Mouse (Mus musculus): ENCODE data around the gene Galk1.

Galk1 gene

DNA sequence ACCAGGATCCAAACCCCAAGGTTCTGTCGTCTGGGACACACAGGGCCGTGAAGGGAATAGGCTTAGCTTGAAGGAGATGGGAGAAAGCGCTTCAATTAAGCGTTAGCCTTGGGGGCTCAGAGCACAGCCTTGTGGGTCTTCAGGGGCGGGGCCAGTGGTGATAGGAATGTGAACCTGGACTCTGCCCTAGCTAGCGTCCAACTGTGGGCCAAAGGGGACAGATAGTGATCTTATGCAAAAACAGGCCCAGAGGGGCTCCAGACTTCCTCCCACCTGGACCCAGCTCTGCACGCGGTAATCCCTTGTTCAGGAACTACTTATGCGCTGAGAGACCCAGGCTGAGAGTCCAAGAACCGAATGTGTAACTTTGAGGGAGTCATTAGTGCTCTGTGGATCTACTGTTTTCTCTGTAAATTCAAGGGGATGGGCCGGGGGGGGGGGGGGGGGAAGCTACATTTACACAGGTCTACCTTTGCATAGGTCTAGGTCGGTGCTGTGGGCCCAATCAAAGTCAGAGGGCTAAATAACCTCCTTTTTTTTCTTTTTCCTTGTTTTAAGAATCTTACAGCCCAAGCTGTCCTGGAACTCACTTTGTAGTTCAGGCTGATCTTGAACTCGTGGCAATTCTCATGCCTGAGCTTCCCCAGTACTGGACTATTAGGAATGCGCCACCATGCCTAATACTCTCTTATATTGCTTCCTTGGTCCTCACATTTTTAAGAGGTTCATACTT lies 824 bp downstream of the Galk1 start:
- DNase-seq (ENCODE audit: low spot score in 2 of 2), result no peak

DNA sequence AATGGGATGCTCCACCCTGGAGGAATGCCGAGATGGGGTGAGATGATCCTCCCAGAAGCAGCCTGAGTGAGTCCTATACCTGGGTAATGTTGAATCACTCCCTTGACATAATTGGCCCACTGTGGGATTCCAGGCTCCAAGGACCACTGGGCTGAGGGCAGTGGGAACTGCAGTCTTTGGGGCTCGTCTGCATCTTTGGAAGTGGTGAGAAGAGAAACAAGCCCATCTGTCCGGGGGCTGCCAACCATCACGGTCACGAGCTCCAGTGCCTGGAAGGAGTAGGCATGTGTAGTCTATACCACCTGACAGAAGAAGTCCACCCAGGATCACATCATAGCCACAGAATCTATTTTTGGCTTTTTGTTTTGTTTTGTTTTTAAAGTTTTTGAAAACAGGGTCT lies 1.6 kb downstream of the Galk1 start:
- no peak for DNase-seq (ENCODE audit: low spot score in 2 of 2)

DNA sequence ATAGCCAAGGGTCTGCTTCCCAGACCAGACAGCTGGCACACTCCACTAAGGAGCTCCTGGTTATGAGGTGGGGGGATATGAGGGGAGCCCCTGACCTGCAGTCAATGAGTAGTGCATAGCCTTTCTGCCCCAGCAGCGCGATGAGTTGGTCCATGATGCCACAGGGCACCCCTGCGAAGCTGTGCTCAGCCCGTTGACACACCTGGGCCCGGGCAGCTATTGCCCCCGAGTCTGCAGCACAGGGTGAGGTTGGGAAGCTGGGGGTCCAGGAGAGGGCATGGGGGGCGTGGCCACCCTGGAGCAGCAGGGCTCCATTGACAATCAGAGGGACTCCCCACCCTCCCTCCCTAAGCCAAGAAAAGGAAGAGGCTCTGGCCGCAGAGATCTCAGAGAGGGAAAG lies 2.4 kb downstream of the Galk1 start:
- no peak for DNase-seq (ENCODE audit: low spot score in 2 of 2)

DNA sequence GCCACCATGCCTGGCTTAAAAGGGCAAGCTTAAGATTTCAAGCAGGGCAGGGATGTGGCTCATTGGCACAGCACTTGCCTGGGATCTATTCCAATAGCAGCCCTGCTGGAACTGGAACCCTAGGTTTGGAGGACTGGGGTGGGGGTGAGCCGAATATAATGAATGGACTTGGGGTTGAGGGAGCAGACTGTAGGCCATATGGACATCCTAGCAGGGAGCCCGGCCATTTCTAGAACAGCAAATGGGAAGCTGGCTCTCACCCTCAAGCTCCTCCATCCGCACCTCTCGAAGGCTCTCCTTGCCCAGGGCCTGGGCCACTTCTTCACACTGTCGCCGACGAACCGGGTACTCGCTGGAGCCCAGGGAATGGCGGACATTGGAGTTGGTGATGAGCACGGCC lies 2.9 kb downstream of the Galk1 start:
- DNase-seq (ENCODE audit: low spot score in 2 of 2), result no peak

DNA sequence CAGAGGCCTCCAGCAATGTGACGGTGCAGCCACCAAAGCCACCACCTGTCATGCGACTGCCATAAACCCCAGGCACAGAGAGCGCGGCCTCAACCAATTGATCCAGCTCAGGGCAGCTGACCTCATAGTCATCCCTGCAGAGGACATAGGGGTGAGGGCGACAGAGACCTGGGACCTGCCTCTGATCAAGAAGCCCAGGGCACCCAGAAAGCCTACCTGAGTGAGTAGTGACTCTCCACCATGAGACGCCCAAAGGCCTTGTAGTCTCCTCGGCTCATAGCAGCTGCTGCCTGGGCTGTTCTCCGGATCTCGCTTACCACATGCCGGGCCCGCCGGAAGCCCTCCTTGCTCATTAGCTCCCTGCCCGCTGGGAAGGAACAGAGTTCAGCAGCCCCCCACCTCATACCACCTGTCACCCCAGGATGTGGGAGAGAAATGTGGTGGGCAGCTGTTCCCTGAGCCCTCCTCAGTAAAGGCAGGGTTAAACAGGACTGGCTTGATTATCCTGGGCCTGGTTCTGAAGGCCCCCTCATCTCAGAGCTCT lies 3.6 kb downstream of the Galk1 start:
- DNase-seq (ENCODE audit: low spot score in 2 of 2), result no peak

DNA sequence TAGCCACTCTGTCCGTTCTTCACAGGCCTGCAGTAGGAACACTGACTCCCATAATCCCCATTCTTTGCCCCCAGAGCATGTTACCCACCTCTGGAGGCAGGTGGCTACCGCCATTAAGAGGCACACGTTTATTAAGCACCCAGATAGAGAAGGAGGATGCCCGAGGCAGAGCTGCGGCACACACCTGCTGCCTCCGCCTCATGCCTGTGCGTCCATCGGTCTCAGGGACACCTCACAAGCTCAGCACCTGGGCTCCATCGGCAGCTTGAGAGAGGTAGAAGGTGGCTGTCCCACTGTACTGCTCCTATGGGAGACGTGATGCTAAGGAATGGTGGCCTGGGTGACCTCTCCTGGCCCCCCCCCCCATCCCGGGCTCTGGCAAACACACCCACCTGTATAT lies 4.1 kb downstream of the Galk1 start:
- DNase-seq (ENCODE audit: low spot score in 2 of 2), result no peak

DNA sequence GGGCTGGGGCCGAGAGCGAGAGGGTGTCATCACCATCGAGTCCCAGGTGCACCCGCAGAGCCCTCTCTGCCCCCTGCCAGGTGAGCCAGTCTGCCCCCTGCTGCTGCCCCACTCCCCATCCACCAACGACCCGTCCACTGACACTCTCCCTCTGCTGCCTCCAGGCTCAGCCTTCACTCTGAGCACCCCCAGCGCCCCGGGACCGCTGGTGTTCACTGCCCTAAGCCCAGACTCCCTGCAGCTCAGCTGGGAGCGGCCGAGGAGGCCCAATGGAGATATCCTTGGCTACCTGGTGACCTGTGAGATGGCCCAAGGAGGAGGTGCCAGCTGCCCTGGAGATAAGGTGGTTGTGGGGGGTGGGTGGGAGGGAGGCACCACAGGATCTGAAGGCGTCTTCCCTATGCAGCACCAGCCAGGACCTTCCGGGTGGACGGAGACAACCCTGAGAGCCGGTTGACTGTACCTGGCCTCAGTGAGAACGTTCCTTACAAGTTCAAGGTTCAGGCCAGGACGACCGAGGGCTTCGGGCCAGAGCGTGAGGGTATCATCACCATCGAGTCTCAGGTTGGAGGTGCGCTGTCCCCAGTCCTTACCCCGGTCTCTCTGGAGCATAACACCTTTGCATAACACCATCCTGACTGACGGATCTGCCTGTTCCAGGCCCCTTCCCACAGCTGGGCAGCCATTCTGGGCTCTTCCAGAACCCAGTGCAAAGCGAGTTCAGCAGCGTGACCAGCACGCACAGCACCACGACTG lies 5.2 kb downstream of the Galk1 start:
- DNase-seq (ENCODE audit: low spot score in 2 of 2), result no peak

DNA sequence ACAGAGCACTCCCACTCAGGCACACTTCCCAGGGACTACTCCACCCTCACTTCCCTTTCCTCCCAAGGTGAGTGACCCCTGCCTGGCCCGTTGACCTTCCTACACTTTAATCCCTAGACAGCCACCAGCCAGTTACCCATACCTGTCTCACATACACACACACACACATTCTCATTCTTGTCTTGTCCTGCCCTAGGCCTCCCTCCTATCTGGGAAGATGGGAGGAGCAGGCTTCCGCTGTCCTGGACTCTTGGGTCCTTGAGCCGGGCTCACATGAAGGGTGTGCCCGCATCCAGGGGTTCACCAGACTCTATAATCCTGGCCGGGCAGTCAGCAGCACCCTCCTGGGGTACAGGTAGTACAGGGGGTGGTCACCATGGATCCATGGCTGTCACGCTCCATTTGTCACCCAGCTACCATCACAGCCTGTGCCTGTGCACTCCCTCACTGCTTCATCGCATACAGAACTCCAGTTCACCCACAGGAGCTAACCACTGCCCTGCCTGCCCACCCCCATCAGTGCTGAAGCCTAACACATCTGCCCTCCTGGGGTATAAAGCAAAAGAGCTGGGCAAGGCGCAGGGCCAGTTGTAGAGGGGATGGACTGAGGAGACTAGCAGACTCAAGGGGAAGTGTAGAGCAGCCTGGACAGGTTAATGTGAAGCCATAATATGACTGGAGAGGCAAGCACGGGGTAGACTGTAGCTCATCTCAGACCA lies 6.7 kb downstream of the Galk1 start:
- no peak for DNase-seq (ENCODE audit: low spot score in 2 of 2)

DNA sequence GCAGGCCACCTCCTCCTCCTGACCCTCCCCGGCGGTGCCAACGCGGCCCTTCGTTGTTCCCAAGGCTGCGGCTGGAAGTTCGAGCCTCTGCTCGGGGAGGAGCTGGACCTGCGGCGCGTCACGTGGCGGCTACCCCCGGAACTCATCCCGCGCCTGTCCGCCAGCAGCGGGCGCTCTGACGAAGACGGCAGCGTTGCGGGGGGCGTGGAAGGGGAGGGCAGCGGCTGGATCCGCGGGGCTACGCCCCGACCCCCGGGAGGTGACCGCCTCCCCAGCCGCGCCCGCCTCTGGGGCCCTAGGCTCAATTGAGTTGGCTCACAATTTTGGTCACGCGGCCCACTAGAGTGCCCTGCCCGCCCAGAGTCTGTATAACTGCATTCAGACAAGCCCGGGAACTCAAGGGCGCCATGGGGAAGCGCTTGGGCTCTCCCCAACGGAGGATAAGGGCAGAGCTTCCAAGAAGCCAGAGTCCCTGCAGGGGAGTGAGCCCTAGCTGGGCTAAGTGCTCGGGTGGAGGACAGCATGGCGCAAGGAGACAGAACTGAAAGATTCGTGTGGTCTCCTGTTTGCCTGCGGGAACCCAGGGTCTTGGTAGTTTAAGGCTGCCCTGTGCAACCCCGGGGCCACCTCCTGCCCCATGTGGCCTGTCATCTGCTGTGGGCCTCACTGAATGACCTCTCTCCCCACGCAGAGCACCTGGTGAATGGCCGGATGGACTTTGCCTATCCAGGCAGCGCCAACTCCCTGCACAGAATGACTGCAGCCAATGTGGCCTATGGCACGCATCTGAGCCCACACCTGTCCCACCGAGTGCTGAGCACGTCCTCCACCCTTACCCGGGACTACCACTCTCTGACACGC lies 7.4 kb downstream of the Galk1 start:
- DNase-seq (ENCODE audit: low spot score in 2 of 2), result peak; percentile 82 to 86

DNA sequence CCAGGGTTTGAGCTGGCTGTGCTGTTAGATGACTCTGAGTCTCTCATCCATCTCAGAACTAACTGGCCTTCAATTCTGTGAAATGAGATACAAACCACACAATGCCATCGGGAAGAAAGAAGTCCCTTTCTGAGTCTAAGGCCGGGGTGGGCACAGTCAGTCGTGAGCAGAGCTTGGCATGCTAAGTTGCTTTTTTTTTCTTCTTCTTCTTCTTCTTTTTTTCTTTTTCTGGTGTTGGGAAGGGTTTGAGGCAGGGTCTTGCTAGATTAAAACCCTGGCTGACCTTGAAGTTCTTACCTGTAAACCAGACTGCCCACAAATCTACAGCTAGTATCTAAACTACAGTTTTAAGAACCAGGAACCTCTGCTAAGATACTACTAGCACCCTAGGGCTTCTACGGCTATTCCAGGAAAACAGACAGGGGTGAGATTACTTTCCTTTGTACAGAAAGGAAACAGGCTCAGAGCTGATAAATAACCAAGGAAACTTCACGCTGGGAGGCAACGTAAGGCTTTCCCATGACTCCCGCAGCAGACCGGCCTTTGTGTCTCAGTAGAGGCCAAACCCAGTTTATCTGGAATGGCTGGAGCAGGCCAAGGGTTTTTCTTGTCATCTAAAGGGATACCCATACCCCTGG lies 8.2 kb downstream of the Galk1 start:
- DNase-seq (ENCODE audit: low spot score in 2 of 2), result no peak

DNA sequence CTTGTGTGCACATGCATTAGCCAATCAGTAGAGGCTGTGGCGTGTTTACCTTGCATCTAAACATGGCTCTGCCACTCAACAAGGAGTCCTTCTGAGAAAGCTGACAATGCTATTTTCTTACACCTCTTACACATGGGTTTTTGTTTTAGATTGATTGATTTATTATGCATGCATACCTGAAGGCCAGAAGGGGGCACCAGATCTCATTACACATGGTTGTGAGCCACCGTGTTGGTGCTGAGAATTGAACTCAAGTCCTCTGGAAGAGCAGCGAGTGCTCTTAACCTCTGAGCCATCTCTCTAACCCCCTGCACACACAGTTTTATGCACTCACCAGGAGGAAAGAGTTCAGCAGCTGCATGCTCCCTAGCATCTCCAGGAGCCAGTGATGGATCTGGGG lies 9.6 kb downstream of the Galk1 start:
- DNase-seq (ENCODE audit: low spot score in 2 of 2), result no peak

DNA sequence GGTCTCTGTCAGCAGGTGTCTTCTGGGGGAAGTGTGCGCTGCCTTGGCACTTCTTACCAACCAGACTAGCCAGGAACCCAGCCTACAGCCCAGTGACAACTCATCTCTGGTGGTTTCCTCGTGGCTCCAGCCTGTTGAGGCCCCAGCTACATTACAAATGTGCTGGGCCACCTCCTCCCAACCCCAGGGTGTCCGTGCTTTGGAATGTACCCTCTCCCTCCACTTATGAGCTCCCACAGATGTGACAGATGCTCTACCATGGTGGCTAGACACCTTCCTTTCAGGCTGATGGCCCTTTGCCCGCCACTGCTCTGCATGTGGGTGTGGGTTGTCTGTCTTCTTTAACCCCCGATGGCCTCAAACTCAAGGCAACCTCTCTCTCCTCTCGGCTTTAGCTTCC lies 10.8 kb downstream of the Galk1 start:
- DNase-seq (ENCODE audit: low spot score in 2 of 2), result no peak

DNA sequence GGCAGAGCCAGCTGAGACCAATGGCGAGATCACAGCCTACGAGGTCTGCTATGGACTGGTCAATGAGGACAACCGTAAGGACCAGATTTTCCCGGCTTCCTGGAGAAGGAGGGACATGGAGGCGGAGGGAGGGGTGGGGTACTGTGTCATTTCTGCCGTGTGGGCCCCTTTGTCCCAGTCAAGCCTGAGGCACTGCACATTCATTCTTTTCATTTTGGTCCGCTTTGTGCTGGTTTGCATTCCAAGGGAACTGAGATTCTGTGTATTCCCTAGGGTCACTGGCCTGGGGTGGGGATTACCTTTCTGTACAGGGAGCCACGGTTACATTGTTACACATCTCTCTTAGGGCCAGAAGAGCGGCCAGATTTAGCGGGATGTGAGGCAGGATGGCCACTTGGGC lies 11.9 kb downstream of the Galk1 start:
- no peak for DNase-seq (ENCODE audit: low spot score in 2 of 2)

DNA sequence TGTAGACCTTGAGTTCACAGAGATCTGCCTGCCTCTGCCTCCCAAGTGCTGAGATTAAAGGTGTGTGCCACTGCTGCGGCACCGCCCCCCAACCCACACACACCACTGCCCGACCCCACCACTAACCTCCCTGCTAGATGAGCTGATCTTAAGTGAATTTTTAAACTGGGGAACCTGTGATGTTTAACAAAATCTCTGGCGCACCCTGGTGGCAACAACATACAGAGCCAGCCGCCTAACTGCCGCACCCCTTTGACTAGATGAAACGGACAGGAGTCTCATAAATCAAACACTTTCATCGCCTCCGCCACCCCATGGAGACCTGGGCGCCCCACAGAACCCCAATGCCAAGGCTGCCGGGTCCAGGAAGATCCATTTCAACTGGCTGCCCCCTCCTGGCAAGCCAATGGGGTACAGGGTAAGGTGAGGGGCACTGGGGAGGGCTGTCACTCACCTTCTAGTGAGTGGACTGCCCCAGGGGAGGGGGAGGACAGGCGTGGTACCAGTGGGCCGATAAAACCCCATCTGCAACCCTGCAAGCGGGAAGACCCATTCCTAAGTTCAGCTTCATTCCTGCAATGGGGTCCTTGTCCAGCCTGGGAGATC lies 12.9 kb downstream of the Galk1 start:
- no peak for DNase-seq (ENCODE audit: low spot score in 2 of 2)

DNA sequence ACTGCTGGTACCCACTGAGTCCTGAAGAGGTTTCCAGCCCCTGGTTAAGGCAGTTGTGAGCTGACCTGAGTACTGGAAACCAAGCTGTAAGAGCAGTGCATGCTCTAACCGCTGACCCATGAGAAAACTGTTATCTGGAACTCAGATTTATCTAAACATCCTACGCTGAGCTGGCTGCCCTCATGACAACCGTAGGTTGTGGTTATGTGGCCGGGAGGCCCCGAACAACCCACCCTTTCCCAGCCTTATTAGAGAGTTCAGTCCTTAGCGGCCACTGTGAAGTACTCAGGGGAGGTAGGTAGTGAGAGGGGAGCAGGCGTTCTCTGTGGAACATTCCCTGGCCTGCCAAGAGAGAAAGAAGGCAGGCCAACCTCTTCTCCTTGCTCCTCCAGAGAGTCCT lies 13.5 kb downstream of the Galk1 start:
- no peak for DNase-seq (ENCODE audit: low spot score in 2 of 2)

DNA sequence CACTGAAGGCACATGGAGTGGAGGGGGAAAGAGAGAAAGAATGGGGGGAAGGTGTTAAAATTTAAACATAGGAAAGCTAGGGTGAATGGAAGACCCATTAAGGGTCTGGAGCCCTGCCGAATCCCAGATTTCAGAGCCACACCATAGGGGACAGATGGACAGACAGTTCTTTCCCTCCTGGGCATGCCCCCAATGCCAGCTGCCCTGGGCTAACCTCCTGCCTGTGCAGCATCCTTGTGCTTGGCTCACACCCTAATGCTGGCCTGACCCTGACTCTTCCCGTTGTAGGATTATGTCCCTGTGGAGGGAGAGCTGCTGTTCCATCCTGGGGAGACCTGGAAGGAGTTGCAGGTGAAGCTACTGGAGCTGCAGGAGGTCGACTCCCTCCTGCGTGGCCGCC lies 14.9 kb downstream of the Galk1 start:
- no peak for DNase-seq (ENCODE audit: low spot score in 2 of 2)

DNA sequence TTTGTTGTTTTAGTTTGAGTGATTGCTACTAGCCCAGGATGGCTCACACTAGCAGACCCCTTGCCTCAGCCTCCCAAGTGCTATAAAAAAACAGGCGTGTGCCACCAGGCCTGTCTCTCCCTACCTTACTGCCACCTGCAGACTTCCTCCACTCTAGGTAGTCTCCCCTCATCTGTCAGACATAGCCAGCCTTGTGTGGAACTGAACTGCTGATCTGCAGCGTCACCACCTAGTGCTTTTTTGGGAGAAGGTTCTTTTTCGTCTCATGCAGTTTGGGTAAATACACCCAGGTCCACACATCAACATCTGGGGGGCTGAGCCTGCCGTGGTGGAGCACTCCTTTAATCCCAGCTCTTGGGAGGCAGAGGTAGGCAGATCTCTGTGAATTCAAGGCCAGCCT lies 15.5 kb downstream of the Galk1 start:
- no peak for DNase-seq (ENCODE audit: low spot score in 2 of 2)

DNA sequence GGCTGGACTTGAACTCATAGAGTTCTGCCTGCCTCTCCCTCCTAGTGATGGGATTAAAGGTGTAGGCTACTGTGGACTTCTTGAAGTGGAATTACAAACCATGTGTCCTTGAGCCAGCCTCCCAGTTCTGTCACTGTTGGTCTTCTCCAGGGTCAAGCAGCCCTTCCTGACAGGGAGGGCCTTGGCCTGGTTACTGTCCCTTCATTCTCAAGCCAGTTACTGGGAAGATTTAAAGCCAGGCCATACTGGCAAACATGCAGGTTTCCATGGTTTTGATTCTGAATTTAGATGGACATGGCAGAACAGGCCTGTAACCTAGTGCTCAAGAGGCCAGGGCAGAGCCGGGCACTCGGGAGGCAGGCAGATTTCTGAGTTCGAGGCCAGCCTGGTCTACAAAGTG lies 17.3 kb downstream of the Galk1 start:
- no peak for DNase-seq (ENCODE audit: low spot score in 2 of 2)

DNA sequence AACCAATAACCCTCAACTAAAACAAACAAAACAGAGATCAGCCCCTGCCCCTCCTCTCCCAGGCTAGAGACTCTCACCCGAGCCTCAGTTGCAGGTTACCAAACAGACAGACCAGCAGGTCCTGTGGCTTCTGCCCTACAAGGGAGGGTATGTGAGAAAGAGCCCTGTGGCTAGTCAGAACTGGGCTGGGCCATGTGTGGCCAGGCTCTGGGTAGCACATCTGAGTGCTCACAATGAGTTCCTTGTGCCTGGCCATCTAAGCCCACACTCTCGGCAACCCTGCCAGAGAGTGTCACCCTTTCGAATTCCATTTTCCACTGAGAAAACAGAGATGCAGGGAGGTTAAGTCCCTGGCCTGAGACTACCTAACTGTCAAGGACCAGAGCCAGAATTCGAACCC lies 20.4 kb downstream of the Galk1 start:
- DNase-seq (ENCODE audit: low spot score in 2 of 2), result no peak

DNA sequence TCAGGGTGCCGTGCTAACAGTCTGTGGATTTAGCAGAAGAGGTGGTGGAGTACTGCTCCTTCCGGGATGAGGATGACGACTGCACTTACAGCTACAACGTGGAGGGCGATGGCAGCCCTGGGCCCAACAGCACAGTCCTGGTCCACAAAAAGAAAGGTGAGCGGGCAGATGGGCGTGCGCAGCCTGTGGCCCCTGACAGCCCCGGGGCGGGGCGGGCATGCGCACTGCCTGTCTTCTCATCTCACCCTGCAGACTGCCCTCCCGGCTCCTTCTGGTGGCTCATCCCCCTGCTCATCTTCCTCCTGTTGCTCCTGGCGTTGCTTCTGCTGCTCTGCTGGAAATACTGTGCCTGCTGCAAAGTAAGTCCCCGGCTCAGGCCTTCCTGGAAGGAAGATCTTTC lies 22.8 kb downstream of the Galk1 start:
- DNase-seq (ENCODE audit: low spot score in 2 of 2), result no peak

DNA sequence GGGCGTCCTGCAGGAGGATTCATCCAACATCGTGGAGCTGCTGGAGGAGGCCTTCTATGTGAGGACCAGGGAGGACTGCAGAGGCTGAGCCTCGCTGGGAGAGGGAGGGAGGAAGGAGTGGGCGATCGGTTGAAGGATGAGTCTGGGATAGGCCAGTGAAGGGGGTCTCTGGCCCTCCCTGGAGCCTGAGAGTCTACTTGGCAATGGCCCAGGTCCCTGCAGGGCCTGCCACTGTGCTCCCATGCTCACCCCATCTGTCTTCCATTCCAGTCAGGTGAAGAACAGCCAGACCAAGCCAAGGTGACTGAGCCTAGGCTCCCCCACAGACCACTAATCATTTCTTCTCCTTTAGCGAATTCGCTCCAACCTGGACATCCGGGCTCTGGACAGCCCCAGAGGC lies 29.2 kb downstream of the Galk1 start:
- no peak for DNase-seq (ENCODE audit: low spot score in 2 of 2)

All from urinary bladder, postnatal 4 days (tissue).